Comparison of ENCODE assay signal across 8 mouse cellular contexts in the genomic region with DNA sequence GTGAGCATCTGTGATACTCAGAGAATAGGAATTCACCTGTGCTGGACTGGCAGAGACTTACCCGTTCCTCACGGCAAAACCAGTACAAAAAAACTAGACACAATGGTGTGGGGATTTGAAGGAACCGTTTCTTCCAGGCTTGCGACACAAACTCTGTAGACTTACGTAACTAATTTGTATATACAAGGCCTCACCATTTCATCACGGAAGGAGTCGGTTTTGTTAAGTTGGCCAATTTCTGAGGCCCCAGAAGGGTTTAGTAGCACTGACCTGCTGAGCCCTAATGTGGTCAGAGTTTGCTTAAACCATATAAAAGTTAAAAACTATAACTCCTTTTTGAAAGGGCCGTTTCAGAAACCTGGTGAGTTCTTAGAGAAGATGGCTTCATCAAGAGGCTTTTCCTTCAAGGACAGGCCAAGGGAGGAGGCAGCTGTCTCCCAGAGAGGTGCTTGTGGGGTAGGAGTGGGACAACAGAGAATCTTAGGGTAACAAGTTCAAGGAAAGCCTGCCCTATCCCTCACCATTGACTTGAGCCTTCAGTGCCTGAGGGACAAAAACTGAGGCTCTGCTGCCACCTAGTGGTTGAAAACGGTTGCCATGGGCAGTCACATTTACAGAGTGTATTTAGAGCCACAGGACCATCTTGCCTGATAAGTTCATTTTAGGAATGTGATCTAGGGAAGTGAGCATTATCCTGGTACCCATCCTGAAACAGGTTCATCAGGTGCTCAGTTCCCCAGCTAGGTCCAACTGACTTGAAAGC.
DNase-seq lines count a peak whose midpoint lies in the region; ATAC-seq and TF ChIP-seq lines count a peak whose summit lies in the region.

No protein-coding gene starts in this region.

- TF ChIP-seq CTCF in brain, embryonic 14.5 days (IDR thresholded peaks at IDR 0.05; ENCODE audit: borderline replicate concordance, extremely low read depth, insufficient read depth, insufficient read length), result peak; percentile 94

- no peaks in the 10 kb centered on the region for H3K27me3 ChIP-seq in liver, embryonic 16.5 days (ENCODE audit: control insufficient read depth, insufficient read depth, low read depth, low read length)
- H3K27me3 ChIP-seq in neural tube, embryonic 13.5 days, result no peaks in the 10 kb centered on the region

- WGBS in liver, embryonic 16.5 days (ENCODE audit: insufficient replicate concordance), result 48% methylated on average over 9 of the region's 9 CpGs
- 73% methylated on average over 9 of the region's 9 CpGs for WGBS in neural tube, embryonic 13.5 days

- no peak overlapping the region for H3K9ac ChIP-seq in liver, embryonic 16.5 days (ENCODE audit: low read depth, low read length)
- H3K9ac ChIP-seq in neural tube, embryonic 13.5 days, result no peak overlapping the region

- H3K4me2 ChIP-seq in liver, embryonic 16.5 days (ENCODE audit: low read depth, low read length), result no peak overlapping the region
- H3K4me2 ChIP-seq in neural tube, embryonic 13.5 days, result no peak overlapping the region

- peak; percentile 41; the same call in 1 of the 2 replicates for ATAC-seq in liver, embryonic 16.5 days (ENCODE audit: low read depth)
- peak; percentile 79 for ATAC-seq in neural tube, embryonic 13.5 days (ENCODE audit: low read depth)

- no peaks in the 10 kb centered on the region for H3K36me3 ChIP-seq in liver, embryonic 16.5 days (ENCODE audit: control insufficient read depth, insufficient read depth)
- no peaks in the 10 kb centered on the region for H3K36me3 ChIP-seq in neural tube, embryonic 13.5 days

- no peak for TF ChIP-seq POLR2A in brain, embryonic 14.5 days (IDR thresholded peaks at IDR 0.05; ENCODE audit: borderline replicate concordance, extremely low read depth, insufficient read depth, insufficient read length, poor library complexity, severe bottlenecking)

- DNase-seq in CD8-positive naive resting alpha-beta T cell, adult 2 months (ENCODE audit: low read depth in 2 of 2, low spot score in 2 of 2), result peak; percentile 79 to 85
- peak; percentile 91 for DNase-seq in brain, embryonic 14.5 days (ENCODE audit: low read depth)
- peak; percentile 16 for DNase-seq in fat pad, adult 2 months (ENCODE audit: extremely low read depth, low read depth, low spot score)
- peak; percentile 80 to 91 for DNase-seq in heart, postnatal 10 days
- peak; percentile 66 to 92 for DNase-seq in kidney, postnatal 36 days
- peak; percentile 70 for DNase-seq in telencephalon, adult 2 months (ENCODE audit: low read depth, low spot score)

- H3K9me3 ChIP-seq in liver, embryonic 16.5 days (replicated peaks; ENCODE audit: control insufficient read depth, low read length), result no peaks in the 10 kb centered on the region
- H3K9me3 ChIP-seq in neural tube, embryonic 13.5 days, result no peaks in the 10 kb centered on the region

- H3K4me1 ChIP-seq in liver, embryonic 16.5 days (ENCODE audit: control insufficient read depth, low read depth, low read length), result no peaks in the 10 kb centered on the region
- H3K4me1 ChIP-seq in neural tube, embryonic 13.5 days (replicated peaks), result no peaks in the 10 kb centered on the region

- intact Hi-C loops in heart, postnatal 10 days (cut with DNase I), result loop anchor here (1.0 kb wide), 2 partner anchors 208 to 260 kb away; no protein-coding TSS in a partner anchor

- H3K27ac ChIP-seq in liver, embryonic 16.5 days (ENCODE audit: low read length), result no peak overlapping the region
- no peak overlapping the region for H3K27ac ChIP-seq in neural tube, embryonic 13.5 days (replicated peaks)

- no peak overlapping the region for H3K4me3 ChIP-seq in liver, embryonic 16.5 days (ENCODE audit: low read depth, low read length)
- H3K4me3 ChIP-seq in neural tube, embryonic 13.5 days, result no peak overlapping the region

Comparison
In these comparisons a context has a peak if more than half of its experiments do, and no peak if none do; other contexts are left out.
1. DNase-seq: peak in every context shown above with its lines; median percentile 91 in brain, embryonic 14.5 days; 86 in heart, postnatal 10 days; 82 in CD8-positive naive resting alpha-beta T cell, adult 2 months; 79 in kidney, postnatal 36 days; 70 in telencephalon, adult 2 months; 16 in fat pad, adult 2 months.